Mouse (Mus musculus): ENCODE results near the gene Spata31d1a.

The Spata31d1a gene

DNA sequence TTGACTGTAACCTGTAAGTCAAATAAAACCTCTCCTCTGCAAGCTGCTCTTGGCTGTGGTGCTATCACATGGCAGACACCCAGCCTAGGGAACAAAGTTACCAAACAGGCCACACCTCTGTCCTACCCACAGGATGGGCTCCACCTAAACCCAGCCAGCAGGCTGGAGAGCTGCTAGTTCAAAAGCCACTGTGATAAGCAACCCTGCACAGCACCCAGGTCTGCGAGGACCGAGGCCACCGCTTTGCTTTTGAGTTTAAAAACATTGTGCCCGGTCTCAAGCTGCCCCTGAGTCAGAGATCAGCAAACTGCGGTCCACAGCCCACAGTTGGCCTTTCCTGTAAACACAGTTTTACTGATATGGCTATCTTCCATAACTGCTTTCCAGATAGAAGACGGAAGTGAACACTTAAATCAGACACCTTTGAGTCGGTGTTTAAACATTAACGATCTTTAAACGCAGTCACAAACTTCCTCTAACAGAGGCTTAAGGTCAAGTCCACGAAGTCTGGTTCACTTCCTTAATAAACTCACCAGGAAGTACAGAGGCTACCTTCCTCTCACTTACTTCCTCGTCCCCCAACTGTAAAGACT, 41.5 kb downstream of the Spata31d1a start:
- peak; percentile 72 to 83 for DNase-seq (ENCODE audit: low spot score in 2 of 2)

DNA sequence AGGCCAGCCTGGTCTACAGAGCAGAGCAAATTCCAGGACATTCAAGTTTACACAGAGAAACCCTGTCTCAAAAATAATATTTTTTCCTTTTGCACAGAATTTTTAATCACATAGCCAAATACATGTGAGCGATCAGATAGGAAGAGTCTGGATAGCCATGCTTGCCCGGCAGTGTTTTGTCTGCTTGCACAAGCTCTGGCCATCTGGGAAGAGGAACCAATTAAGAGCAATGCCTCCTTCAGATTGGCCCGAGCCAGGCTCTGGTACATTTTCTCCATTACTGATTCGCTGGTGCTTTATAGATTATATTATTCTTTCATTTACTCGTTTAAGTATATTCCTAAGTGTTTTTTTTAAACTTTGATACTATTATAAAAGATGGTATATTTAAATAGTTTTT, 42.4 kb downstream of the Spata31d1a start:
- DNase-seq (ENCODE audit: low spot score in 2 of 2) = no peak

DNA sequence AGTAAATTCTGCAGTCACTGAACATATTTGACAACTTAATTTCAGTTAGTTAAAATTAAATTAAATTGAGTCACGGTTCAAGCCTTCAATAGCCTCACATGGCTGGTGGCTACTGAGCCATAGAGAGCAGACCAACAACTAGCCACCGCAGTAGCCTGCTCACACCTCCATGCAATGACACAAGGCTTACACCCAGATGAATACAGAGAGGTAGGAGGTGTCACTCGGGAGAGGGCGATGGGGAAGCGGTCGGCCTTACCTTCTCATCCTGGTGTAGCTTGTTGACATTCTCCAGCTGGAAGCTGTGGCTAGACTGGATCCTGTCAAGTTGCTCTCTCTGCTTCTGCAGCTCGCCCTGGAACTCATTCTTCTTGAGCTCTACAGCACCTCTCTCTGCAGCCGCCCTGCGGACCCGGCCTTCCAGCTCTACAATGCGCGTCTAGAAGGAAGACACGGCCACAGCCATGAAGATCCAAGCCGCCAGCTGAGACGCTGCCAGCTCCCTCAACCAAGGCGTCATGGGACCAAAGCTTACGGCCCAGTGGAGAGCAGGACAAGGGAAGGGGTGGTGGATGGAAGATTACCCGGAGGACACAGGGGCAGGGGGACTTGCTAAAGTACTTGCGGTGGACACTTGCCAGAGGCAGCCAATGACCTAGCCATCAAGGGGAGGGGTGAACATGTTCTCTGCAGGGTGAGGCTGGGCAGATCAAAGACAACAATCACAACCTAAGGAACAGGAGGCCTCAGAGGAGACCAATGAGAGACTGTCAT, 46.0 kb downstream of the Spata31d1a start:
- no peak for DNase-seq (ENCODE audit: low spot score in 2 of 2)

DNA sequence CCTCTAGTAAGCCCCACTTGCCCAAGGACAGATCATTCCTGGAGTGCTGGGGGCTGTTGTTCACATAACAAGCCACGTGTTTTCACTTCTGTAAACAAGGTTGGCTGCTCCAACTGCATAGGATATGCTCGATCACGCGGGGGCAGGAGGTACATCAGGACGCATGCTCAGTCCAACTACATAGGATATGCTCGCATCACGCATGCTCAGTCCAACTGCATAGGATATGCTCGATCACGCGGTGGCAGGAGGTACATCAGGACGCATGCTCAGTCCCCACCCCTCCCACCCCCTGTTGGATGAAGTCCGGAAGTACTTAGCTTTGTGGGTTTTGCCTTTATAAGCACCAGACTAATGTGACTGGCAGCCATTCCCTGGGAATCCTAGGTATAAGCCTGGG, 48.2 kb downstream of the Spata31d1a start:
- no peak for DNase-seq (ENCODE audit: low spot score in 2 of 2)

DNA sequence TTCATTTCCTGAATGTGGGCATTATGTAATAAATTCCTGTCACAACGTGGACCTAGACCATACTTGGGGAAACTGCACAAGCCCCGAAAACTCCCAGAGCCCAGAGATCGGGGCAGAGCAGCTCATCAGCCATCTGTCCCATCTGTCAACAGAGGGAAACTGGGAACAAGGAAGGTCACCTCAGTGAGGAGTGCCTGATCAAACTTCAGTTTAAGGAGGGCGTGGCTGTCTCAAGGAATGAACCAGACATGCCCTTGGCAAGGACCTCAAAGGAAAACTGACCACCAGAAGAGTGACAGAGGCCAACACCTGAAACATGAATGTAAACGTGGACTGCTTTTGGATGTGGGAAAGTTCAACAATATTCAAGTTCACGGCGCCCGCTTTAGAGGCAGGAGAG, 48.7 kb downstream of the Spata31d1a start:
- DNase-seq (ENCODE audit: low spot score in 2 of 2) = no peak

DNA sequence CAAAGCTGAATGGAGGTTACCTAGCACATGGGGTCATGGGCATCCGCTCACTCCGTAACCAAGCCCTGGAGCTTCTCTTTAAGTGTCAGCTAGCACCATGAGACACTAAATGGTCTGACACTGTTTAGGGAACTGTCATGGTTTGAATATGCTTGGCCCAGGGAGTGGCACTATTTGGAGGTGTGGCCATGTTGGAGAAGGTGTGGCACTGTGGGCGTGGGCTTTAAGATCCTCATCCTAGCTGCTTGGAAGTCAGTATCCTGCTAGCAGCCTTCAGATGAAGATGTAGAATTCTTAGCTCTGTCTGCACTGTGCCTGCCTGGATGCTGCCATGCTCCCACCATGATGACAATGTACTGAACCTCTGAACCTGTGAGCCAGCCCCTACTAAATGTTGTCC, 49.8 kb downstream of the Spata31d1a start:
- DNase-seq (ENCODE audit: low spot score in 2 of 2) = no peak

DNA sequence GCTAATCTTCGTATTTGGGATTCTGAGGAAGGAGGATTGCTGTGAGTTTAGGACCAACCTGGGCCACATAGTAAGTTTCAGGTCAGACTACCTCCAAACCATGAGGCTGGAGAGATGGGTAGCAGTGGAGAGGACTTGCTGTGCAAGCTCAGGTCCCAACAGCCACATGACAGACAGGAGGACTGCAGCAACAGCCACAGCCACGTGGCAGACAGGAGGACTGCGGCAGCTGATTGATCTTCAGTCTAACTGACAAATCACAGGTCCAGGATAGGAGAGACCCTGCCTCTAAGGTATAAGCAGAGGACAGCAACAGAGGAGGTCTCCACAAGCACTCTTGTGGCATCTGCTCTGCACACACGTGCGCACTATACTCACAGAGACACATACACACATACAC, 52.3 kb downstream of the Spata31d1a start:
- DNase-seq (ENCODE audit: low spot score in 2 of 2) = no peak

DNA sequence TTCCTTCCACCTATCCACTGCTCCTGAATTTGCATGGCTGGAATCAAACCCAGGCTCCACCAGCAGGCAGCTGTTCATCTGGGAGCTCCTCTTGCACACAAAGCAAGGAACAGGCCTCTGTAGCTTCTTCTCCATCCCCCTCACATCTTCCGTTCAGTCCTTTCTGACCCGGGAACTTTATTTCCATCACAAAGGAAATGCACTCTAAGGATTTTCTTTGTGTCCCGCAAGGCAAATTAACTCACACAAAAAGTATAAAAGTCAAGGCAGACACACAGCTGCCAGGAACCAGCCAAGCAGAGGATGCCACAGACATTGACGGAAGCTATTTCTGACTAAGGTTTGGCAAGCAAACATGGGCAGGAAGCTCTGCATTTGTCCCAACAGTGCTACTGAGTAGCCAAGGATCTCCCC, 53.1 kb downstream of the Spata31d1a start:
- no peak for DNase-seq (ENCODE audit: low spot score in 2 of 2)

DNA sequence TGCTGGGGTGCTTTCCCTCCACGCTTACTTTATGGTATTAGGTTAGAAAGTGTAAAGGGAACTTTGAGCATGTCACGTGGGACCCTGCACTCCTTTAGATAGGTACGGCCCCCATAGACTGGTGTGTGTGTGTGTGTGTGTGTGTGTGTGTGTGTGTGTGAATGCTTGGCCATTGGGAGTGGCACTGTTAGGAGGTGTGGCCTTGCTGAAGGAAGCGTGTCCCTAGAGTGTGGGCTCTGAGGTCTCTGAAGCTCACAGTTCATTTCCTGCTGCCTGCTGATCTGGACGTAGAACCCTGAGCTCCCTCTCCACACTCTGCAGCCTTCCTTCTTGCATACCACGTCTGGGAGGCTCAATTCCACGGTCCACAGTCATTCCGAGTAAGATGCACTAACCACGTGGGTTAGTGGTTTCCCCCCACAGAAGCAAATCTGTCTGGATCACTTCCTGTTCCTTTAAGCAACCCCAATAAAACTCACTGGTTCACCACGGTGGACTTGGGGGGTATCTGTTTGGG, 53.8 kb downstream of the Spata31d1a start:
- DNase-seq (ENCODE audit: low spot score in 2 of 2) = no peak

DNA sequence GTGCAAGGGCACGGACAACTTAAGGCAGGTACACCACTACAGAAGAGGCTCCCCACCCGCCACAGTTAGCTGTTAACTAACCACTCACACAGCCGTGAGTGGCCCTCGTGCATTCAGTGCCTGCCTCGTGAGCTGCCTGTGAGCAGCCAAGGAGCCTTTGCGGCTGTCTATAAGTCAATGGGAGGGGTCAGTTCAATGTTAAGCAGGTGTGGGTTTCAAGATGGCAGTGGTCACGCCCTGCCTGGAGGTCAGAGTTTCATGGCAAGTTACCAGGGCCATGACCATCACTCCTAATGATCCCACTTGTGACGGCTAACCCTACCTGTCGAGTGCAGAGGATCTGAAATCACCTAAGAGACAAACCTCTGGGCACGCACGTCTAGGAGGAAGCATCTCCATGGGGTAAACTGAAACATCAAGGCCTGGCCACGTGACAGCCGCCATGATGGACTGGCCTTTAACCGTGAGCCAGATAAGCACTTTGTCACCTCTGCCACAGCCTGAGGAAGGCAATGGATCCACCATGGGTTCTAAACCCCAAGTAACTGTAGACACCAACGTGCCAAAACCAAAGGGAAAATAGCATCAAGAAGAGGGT, 54.3 kb downstream of the Spata31d1a start:
- DNase-seq (ENCODE audit: low spot score in 2 of 2) = no peak

DNA sequence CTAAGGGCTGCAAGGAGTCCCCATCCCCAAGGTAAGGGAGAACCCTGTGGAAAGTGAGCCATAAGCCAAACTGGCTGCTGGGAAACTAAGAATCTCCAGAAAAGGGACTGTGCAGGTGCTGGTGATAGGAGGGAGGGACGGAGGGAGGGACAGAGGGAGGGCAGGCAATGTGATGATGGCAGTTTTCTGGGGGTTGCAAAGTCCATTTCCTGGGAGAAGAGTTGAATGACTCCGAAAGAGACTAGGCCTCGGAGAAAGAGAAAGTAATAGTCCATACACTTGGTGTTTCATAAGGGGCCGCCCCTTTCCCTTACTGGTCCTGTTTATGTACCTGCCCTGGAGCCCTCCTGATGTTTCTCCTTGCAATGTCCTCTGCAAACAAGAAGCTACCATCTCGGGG, 55.7 kb downstream of the Spata31d1a start:
- DNase-seq (ENCODE audit: low spot score in 2 of 2) = no peak

DNA sequence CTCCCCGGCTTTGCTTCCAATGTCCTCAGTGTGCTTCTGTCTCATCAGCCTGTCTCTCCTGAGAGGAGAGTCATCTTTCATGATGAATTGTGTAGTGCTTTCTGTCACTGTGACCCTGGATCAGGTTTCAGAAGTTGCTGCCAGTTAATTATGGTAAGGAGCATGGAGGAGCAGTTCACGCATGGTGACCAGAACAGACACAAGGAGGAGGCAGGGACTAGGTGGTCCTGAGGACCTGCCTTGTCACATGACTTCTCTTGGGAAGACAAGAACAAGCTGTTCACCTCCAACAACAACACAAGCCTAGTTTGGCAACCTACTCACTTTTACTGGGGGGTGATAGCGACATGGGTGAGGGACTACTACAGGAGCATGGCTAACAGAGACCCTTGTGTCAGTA, 57.0 kb downstream of the Spata31d1a start:
- no peak for DNase-seq (ENCODE audit: low spot score in 2 of 2)

DNA sequence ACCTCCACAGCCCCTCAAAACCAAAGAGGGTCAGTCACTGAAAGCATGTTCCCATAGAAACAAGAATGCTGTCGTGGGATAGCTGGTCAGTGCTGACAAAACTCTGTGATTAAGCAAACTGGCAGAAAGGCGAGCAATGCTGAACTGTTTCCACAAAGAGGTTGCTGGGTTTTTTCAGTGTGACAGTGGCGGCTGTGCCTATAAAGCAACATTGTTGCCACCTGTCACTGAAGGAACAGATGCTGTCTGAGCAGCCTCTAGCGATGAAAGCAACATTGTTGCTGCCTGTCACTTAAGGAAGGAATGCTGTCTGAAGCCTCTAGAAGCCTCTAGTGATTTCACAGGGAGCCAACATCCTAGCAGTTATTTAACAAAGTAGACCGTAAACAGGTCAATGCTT, 57.5 kb downstream of the Spata31d1a start:
- DNase-seq (ENCODE audit: low spot score in 2 of 2) = no peak
